Mouse (Mus musculus): Measurements from ENCODE around the gene Oscp1.

DNA sequence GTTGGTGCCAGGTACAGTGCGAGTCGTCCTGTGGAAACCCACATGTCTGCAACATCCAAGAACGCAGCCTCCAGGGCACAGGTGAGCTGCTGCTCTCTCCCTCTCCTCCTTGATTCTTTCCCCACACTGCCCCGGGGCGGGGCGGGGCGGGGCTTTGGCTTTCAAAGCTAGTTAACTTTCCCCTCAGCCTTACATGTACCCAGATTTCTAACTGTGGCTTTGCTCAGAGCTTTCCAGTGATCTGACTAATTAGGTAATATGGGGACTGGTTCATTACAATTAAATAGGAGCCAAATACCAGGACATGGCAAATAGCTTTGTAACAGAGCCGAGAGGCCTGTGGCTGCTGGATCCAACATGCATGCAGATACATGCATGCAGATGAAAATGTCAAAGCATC, 26.0 kb downstream of the Oscp1 start:
- TF ChIP-seq CTCF (IDR thresholded peaks at IDR 0.05) (no peak), EP300 (IDR thresholded peaks at IDR 0.05) (no peak)
